Mouse (Mus musculus) liver, embryonic 12.5 days (tissue): ENCODE measurements around the gene Marf1. TPM values are rescaled to one million over a fixed set of nuclear protein-coding genes. Genes with fewer than 3 reads are reported as not detected.

Experiments used
- ATAC-seq: fragments of 200-750 bp; cut with Nextera tagmentation; 2 replicates; pipeline ENCODE4 v1.8.0; 2017; ENCODE audit warnings: moderate number of reproducible peaks, mild to moderate bottlenecking, moderate library complexity
- H3K27ac ChIP-seq: fragments of 300-500 bp; sonication (generic); 2 replicates; pipeline ENCODE4 v1.5.1; 2016; ENCODE audit warnings: mild to moderate bottlenecking
- H3K27me3 ChIP-seq: fragments of 300-500 bp; sonication (generic); replicated peaks from 2 replicates; pipeline ENCODE4 v1.6.1; 2016; ENCODE audit warnings: mild to moderate bottlenecking, moderate library complexity
- H3K36me3 ChIP-seq: fragments of 300-500 bp; sonication (generic); 2 replicates; pipeline ENCODE4 v1.6.1; 2016; ENCODE audit warnings: mild to moderate bottlenecking, moderate library complexity
- H3K4me1 ChIP-seq: fragments of 300-500 bp; sonication (generic); 2 replicates; pipeline ENCODE4 v1.6.1; 2016
- H3K4me2 ChIP-seq: fragments of 300-500 bp; sonication (generic); 2 replicates; pipeline ENCODE4 v1.6.1; 2016; ENCODE audit warnings: mild to moderate bottlenecking, moderate library complexity
- H3K4me3 ChIP-seq: fragments of 300-500 bp; sonication (generic); 2 replicates; pipeline ENCODE4 v1.5.1; 2016; ENCODE audit warnings: mild to moderate bottlenecking, moderate library complexity
- H3K9ac ChIP-seq: fragments of 300-500 bp; sonication (generic); 2 replicates; pipeline ENCODE4 v1.6.1; 2016; ENCODE audit warnings: mild to moderate bottlenecking, moderate library complexity
- H3K9me3 ChIP-seq: fragments of 300-500 bp; sonication (generic); replicated peaks from 2 replicates; pipeline ENCODE4 v1.6.1; 2016; ENCODE audit warnings: mild to moderate bottlenecking, moderate library complexity
- WGBS: fragments of 180-500 bp; shearing (Covaris S2); methylation state at CpG from one replicate; pipeline ENCODE4 v1.1.7; 2016; ENCODE audit not compliant: insufficient replicate concordance; 5-methylcytosine and 5-hydroxymethylcytosine counted together
- polyA plus RNA-seq: library from polyadenylated mRNA; unstranded; fragments of >200 nt; fragmentation: Nextera tagmentation; extraction: Ambion mirVana; gene quantifications from 2 replicates; pipeline ENCODE4 v1.2.1, GENCODE M21; 2016

Marf1 gene
- polyA plus RNA-seq, 1 experiment from 2014 or later = 6.4 TPM

- no peaks in the 10 kb centered on the region for H3K27me3 ChIP-seq
- peaks cover 99% of the 10 kb centered on the region for H3K36me3 ChIP-seq
- no peak overlapping the region for H3K27ac ChIP-seq
- no peak overlapping the region for H3K9ac ChIP-seq
- H3K4me1 ChIP-seq = no peaks in the 10 kb centered on the region
- 73% methylated on average over 5 of the region's 5 CpGs for WGBS
- no peak overlapping the region for H3K4me2 ChIP-seq
- no peak overlapping the region for H3K4me3 ChIP-seq
- no peak for ATAC-seq
- no peaks in the 10 kb centered on the region for H3K9me3 ChIP-seq
Observed at GRCm38 (mm10) chr16:14131838-14132237, 31.3 kb downstream of the Marf1 start.

DNA sequence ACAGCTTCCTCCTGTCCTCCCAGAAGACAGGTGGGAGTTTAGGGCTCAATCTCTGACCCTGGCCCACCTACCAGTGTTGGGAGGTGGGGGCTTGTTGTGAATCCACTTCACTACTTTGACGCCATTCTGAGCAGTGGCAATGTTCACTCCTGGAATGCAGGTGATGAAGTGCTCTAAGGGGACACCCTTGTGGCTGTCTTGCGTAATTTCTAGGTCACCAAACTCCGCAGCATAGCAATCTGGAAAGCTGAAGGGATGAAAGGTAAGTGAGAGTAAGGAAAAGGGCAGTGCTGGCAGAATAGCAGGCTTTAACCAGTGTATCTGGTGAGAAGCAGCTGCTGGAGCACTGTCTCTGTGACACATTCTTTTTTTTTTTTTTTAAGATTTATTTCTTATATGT is 31.8 kb downstream of the Marf1 start:
- Histone ChIP-seq H3K27me3 (no peaks in the 10 kb centered on the region), H3K27ac (no peak overlapping the region), H3K4me3 (no peak overlapping the region), H3K36me3 (peaks cover 99% of the 10 kb centered on the region), H3K4me1 (no peaks in the 10 kb centered on the region), H3K4me2 (no peak overlapping the region), H3K9me3 (no peaks in the 10 kb centered on the region), H3K9ac (no peak overlapping the region)
- ATAC-seq = no peak
- 93% methylated on average over 3 of the region's 3 CpGs for WGBS

GRCm38 (mm10) chr16:14130796-14131195 is 32.4 kb downstream of the Marf1 start:
- Histone ChIP-seq H3K27ac (no peak overlapping the region), H3K4me2 (no peak overlapping the region), H3K9me3 (no peaks in the 10 kb centered on the region), H3K4me1 (no peaks in the 10 kb centered on the region), H3K4me3 (no peak overlapping the region), H3K36me3 (peaks cover 99% of the 10 kb centered on the region), H3K9ac (no peak overlapping the region), H3K27me3 (no peaks in the 10 kb centered on the region)
- ATAC-seq = no peak
- WGBS = 90% methylated on average over 7 of the region's 7 CpGs

DNA sequence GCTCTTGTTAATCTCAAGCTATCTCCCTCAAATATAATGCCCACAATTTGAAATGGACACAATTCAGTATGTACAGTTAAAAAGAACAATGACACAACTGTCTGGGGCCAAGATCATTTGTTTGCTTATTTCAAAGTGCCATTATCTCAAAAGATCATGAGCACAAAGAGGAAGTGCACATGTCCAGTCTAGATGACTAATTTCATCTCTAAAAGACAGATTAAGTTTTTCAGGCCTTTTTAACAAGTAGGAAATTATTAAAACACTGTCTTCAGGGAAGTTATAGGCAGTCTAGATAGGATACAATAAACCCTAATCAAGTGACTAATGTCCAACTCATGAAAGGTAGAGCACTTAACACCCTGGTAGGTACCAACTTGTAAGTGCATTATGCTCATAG is 34.2 kb downstream of the Marf1 start:
- no peaks in the 10 kb centered on the region for H3K9me3 ChIP-seq
- no peak overlapping the region for H3K4me2 ChIP-seq
- H3K4me1 ChIP-seq = no peaks in the 10 kb centered on the region
- no peak for ATAC-seq
- H3K36me3 ChIP-seq = peaks cover 99% of the 10 kb centered on the region
- H3K27ac ChIP-seq = no peak overlapping the region
- H3K4me3 ChIP-seq = no peak overlapping the region
- no peaks in the 10 kb centered on the region for H3K27me3 ChIP-seq
- H3K9ac ChIP-seq = no peak overlapping the region

GRCm38 (mm10) chr16:14125253-14125652 is 37.9 kb downstream of the Marf1 start:
- Histone ChIP-seq H3K4me3 (no peak overlapping the region), H3K9me3 (no peaks in the 10 kb centered on the region), H3K36me3 (peaks cover 99% of the 10 kb centered on the region), H3K27me3 (no peaks in the 10 kb centered on the region), H3K4me1 (no peaks in the 10 kb centered on the region), H3K27ac (no peak overlapping the region), H3K4me2 (no peak overlapping the region), H3K9ac (no peak overlapping the region)
- WGBS = 100% methylated on average over 1 of the region's 1 CpGs
- ATAC-seq = no peak

DNA sequence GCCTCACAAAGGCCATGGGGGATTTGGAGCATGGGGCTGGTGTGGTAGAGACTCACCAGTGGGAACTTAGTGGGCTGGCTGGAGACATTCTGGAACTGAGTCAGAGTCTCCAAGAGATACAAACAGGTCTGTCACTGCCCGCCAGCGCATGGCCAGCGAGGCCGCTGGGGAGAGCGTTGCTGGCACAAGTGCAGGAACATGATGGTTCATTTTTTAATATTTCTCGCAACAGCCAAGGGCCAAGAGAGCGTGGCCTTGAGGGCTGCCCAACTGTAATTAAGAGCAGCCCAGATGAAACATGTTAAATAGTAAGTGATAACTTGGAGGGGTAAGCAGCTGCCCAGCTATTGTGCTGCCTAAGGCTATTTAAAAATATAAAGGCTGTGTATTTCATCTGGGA is 38.4 kb downstream of the Marf1 start:
- peaks cover 97% of the 10 kb centered on the region for H3K36me3 ChIP-seq
- no peak for ATAC-seq
- H3K27me3 ChIP-seq = no peaks in the 10 kb centered on the region

DNA sequence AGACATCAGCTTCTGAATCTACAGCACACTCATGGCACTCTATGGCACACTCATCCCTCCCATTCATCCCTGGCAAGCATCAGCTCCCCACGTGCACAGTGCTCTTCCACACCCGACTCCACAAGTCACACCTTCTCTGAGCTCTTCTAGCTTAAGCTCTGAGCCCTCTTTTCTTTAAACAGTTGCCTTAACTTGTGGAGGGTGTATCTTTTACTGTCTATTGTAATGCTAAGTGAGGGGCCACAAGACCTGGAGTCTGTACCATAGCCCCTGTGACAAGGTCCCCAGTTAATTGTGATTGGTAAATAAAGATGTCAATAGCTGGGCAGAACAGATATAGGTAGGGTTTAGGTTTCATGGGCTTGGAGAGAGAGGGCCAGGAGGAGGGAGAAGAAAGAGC is 39.2 kb downstream of the Marf1 start:
- no peak for ATAC-seq
- H3K4me3 ChIP-seq = no peak overlapping the region
- no peaks in the 10 kb centered on the region for H3K27me3 ChIP-seq
- no peaks in the 10 kb centered on the region for H3K4me1 ChIP-seq
- no peaks in the 10 kb centered on the region for H3K9me3 ChIP-seq
- WGBS = 80% methylated on average over 2 of the region's 2 CpGs
- no peak overlapping the region for H3K27ac ChIP-seq
- H3K4me2 ChIP-seq = no peak overlapping the region
- peaks cover 95% of the 10 kb centered on the region for H3K36me3 ChIP-seq
- no peak overlapping the region for H3K9ac ChIP-seq

More for the DNA sequence above, 38.4 kb downstream of the Marf1 start:
- no peaks in the 10 kb centered on the region for H3K4me1 ChIP-seq
- 87% methylated on average over 7 of the region's 7 CpGs for WGBS
- H3K9ac ChIP-seq = no peak overlapping the region
- no peak overlapping the region for H3K4me3 ChIP-seq
- no peaks in the 10 kb centered on the region for H3K9me3 ChIP-seq
- H3K27ac ChIP-seq = no peak overlapping the region
- no peak overlapping the region for H3K4me2 ChIP-seq

DNA sequence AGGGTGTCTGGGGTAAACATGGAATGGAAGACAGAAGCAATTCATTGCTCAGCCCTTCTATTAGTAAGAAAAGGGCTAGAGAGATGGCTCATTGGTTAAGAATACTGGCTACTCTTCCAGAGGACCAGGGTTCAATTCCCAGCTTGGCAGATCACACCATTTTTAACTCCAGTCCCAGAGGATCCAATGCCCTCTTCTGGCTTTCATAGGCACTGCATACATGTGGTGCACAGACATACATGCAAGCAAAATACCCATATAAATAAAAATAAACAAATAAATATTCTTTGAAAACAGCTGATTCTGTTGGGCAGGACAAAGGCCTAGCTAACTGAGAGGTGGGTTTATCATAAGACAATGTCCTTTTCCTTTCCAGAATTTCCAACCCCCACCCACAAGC is 40.6 kb downstream of the Marf1 start:
- H3K27me3 ChIP-seq = no peaks in the 10 kb centered on the region
- no peak for ATAC-seq
- no peaks in the 10 kb centered on the region for H3K9me3 ChIP-seq
- no peak overlapping the region for H3K9ac ChIP-seq
- no peaks in the 10 kb centered on the region for H3K4me1 ChIP-seq
- no peak overlapping the region for H3K4me3 ChIP-seq
- peaks cover 89% of the 10 kb centered on the region for H3K36me3 ChIP-seq
- no peak overlapping the region for H3K27ac ChIP-seq
- no peak overlapping the region for H3K4me2 ChIP-seq

GRCm38 (mm10) chr16:14121563-14121962 is 41.6 kb downstream of the Marf1 start:
- no peak for ATAC-seq
- H3K9ac ChIP-seq = no peak overlapping the region
- H3K4me3 ChIP-seq = no peak overlapping the region
- no peak overlapping the region for H3K4me2 ChIP-seq
- H3K27ac ChIP-seq = no peak overlapping the region
- WGBS = 87% methylated on average over 7 of the region's 7 CpGs
- no peaks in the 10 kb centered on the region for H3K27me3 ChIP-seq
- H3K4me1 ChIP-seq = no peaks in the 10 kb centered on the region
- H3K9me3 ChIP-seq = no peaks in the 10 kb centered on the region
- peaks cover 90% of the 10 kb centered on the region for H3K36me3 ChIP-seq

- peaks cover 90% of the 10 kb centered on the region for H3K36me3 ChIP-seq
- WGBS = 88% methylated on average over 5 of the region's 5 CpGs
Observed at GRCm38 (mm10) chr16:14120941-14121340, 42.2 kb downstream of the Marf1 start.

GRCm38 (mm10) chr16:14117299-14117698 is 45.9 kb downstream of the Marf1 start:
- ATAC-seq = no peak
- Histone ChIP-seq H3K9me3 (no peaks in the 10 kb centered on the region), H3K27ac (no peak overlapping the region), H3K9ac (no peak overlapping the region), H3K27me3 (no peaks in the 10 kb centered on the region), H3K4me2 (no peak overlapping the region), H3K36me3 (peaks cover 86% of the 10 kb centered on the region), H3K4me3 (no peak overlapping the region), H3K4me1 (no peaks in the 10 kb centered on the region)
- WGBS = 64% methylated on average over 2 of the region's 2 CpGs

More at GRCm38 (mm10) chr16:14120941-14121340, 42.2 kb downstream of the Marf1 start:
- Histone ChIP-seq H3K27me3 (no peaks in the 10 kb centered on the region), H3K9me3 (no peaks in the 10 kb centered on the region), H3K27ac (no peak overlapping the region), H3K4me1 (no peaks in the 10 kb centered on the region), H3K9ac (no peak overlapping the region), H3K4me3 (no peak overlapping the region), H3K4me2 (no peak overlapping the region)
- no peak for ATAC-seq

DNA sequence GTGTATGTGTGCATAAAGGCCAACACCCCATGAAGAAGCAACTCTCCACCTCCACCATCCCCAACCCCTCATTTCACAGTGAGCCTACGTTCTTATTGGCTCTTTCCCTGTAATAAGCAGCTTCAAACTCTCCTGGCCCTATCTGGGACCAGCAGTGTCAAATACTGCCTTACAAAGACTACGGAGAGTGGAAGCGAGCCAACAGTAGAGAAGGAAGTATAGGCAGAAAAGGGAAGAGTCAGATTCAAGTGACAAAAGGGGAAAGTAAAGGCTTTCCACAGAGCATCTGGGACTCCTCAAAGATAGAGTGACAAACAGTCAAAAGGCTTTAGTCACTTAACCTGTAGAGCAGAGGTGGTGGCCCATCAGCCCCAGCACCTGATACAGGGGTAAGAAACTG is 50.4 kb downstream of the Marf1 start:
- H3K9ac ChIP-seq = no peak overlapping the region
- 85% methylated on average over 3 of the region's 3 CpGs for WGBS
- H3K9me3 ChIP-seq = no peaks in the 10 kb centered on the region
- no peak overlapping the region for H3K27ac ChIP-seq
- H3K4me1 ChIP-seq = no peaks in the 10 kb centered on the region
- H3K36me3 ChIP-seq = peaks cover 83% of the 10 kb centered on the region
- ATAC-seq = no peak
- no peak overlapping the region for H3K4me2 ChIP-seq
- no peaks in the 10 kb centered on the region for H3K27me3 ChIP-seq
- no peak overlapping the region for H3K4me3 ChIP-seq

GRCm38 (mm10) chr16:14112133-14112532 is 51.0 kb downstream of the Marf1 start:
- H3K9ac ChIP-seq = no peak overlapping the region
- no peaks in the 10 kb centered on the region for H3K27me3 ChIP-seq
- no peak overlapping the region for H3K4me3 ChIP-seq
- 50% methylated on average over 2 of the region's 2 CpGs for WGBS
- H3K27ac ChIP-seq = no peak overlapping the region
- no peaks in the 10 kb centered on the region for H3K9me3 ChIP-seq
- no peaks in the 10 kb centered on the region for H3K4me1 ChIP-seq
- H3K4me2 ChIP-seq = no peak overlapping the region
- peaks cover 77% of the 10 kb centered on the region for H3K36me3 ChIP-seq
- ATAC-seq = no peak
